Mouse (Mus musculus) megakaryocyte, embryonic 14.5 days (primary cell): Measurements from ENCODE around the gene Dact3. TPM values are rescaled to one million over a fixed set of nuclear protein-coding genes. Genes with fewer than 3 reads are reported as not detected.

Experiments used
- H3K27me3 ChIP-seq: replicated peaks from 2 replicates; pipeline ENCODE3; 2012; ENCODE audit warnings: inconsistent platforms
- H3K36me3 ChIP-seq: replicated peaks from 2 replicates; pipeline ENCODE3; 2012; ENCODE audit warnings: low read length, inconsistent platforms, mixed read lengths
- H3K4me1 ChIP-seq: 2 replicates; pipeline ENCODE4 v1.6.1; 2012; ENCODE audit warnings: inconsistent platforms
- H3K4me3 ChIP-seq: replicated peaks from 2 replicates; pipeline ENCODE3; 2012; ENCODE audit warnings: moderate library complexity, mild to moderate bottlenecking, inconsistent platforms
- H3K9me3 ChIP-seq: 2 replicates; pipeline ENCODE4 v1.6.1; 2012; ENCODE audit warnings: inconsistent platforms
- FLI1 ChIP-seq: IDR thresholded peaks from 2 replicates; pipeline ENCODE4 v1.6.1; 2012; ENCODE audit warnings: low read length, inconsistent platforms, mixed read lengths
- GATA1 ChIP-seq: IDR thresholded peaks from 3 replicates; pipeline ENCODE4 v1.6.1; 2012; ENCODE audit warnings: mixed read lengths, low read length, inconsistent platforms, borderline replicate concordance
- polyA plus RNA-seq: library from polyadenylated mRNA; stranded (reverse); fragments of >175 nt; gene quantifications from 2 replicates; pipeline ENCODE4 v1.2.3, GENCODE M21; 2012; ENCODE audit warnings: low replicate concordance; ENCODE audit not compliant: insufficient read depth

Dact3 gene
- polyA plus RNA-seq, 1 experiment: 3.3 TPM

DNA sequence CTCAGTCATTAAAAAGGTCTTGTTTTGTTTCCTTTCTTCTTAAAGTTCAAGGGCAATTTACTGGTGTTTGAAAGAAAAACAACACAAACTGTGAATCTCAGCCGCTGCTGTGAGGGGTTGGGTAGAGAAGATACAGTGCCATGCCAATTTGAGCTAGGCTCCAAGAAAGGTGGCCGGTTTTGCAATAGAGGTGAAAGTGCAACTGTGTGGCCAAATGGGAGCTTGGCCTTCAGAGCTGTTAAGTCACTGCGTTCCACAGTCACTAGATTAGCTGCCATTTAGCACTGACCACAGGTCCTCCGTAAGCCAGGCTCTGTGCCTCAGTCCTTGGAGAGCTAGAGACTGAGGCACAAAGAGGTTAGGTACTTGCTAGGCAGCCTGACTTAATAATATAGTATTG lies 23.5 kb upstream of the Dact3 start:
- Histone ChIP-seq H3K27me3 (no peaks in the 10 kb centered on the region), H3K9me3 (no peaks in the 10 kb centered on the region), H3K4me1 (peaks cover 37% of the 10 kb centered on the region), H3K4me3 (no peak overlapping the region), H3K36me3 (peaks cover 97% of the 10 kb centered on the region)
- TF ChIP-seq FLI1 (no peak), GATA1 (no peak)

DNA sequence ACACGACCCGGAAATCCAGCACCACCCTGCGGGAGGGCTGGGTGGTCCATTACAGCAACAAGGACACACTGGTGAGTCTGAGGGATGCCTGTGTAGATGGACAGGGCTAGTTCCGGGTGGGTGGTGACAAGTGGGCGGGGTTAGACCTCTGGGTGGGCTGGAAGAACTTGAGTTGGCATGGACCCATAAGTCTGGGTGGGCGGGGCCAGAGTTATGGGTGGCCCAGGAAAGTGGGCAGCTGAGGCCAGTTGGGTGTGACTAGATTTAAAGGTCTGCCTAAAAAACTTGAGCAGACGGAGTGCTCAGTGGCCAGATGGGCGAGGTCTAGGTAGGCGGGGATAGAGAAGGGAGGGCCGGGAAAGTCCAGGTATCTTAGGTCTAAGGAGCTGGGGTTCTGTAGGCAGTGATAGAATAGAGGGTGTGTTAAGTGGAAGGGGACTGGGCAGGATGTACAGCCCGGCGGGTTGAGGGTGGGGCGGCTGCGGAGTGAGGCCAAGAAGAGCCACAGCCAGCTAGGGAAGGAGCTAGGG lies 21.8 kb upstream of the Dact3 start:
- Histone ChIP-seq H3K4me1 (peaks cover 32% of the 10 kb centered on the region), H3K36me3 (peaks cover 97% of the 10 kb centered on the region), H3K4me3 (no peak overlapping the region), H3K9me3 (no peaks in the 10 kb centered on the region), H3K27me3 (no peaks in the 10 kb centered on the region)
- TF ChIP-seq FLI1 (no peak), GATA1 (no peak)

DNA sequence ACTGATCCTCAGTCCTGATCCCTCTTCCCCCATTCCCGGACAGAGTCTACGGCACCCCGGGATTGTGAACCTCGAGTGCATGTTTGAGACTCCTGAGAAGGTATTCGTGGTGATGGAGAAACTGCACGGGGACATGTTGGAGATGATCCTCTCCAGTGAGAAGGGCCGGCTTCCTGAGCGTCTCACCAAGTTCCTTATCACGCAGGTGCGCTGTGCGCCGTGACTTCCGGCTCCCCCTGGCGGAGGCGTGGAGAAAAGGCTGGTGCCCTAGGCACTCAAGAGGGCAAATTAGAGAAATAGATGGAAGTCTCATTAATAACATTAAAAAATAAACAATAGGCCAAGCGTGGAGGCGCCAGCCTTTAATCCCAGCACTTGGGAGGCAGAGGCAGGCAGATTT lies 16.8 kb upstream of the Dact3 start:
- TF ChIP-seq GATA1 (no peak), FLI1 (no peak)
- Histone ChIP-seq H3K27me3 (no peaks in the 10 kb centered on the region), H3K36me3 (peaks cover 98% of the 10 kb centered on the region), H3K4me1 (peaks cover 19% of the 10 kb centered on the region), H3K9me3 (no peaks in the 10 kb centered on the region), H3K4me3 (no peak overlapping the region)

DNA sequence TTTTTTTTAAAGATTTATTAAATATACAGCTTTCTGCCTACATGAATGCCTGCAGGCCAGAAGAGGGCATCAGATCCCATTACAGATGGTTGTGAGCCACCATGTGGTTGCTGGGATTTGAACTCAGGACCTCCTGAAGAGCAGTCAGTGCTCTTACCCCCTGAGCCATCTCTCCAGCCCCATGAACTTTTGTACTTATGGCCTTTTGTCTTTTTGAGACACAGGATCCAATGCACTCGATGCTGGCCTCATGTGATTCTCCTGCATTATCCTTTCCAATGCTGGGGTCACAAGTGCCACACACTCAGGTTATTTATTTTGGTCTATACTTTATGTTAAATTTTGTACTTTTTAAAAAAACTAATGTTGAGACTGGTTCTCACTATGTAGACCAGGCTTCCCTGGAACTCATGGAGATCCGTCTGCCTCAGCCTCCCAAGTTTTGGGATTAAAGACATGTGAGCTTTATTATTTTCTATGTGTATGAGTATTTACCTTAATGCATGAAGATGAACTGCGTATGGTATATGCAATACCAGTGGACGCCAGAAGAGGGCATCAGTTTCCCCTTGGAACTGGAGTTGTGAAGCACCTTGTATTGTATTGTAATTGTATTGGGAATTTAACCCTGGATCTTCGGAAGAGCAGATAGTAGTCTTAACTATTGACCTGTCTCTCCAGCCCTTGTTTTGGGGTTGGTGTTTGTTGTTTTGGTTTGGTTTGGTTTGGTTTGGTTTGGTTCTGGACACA lies 15.0 kb upstream of the Dact3 start:
- peaks cover 15% of the 10 kb centered on the region for H3K4me1 ChIP-seq
- H3K27me3 ChIP-seq: no peaks in the 10 kb centered on the region
- TF ChIP-seq GATA1 (no peak), FLI1 (no peak)
- no peak overlapping the region for H3K4me3 ChIP-seq
- peaks cover 98% of the 10 kb centered on the region for H3K36me3 ChIP-seq
- H3K9me3 ChIP-seq: no peaks in the 10 kb centered on the region

DNA sequence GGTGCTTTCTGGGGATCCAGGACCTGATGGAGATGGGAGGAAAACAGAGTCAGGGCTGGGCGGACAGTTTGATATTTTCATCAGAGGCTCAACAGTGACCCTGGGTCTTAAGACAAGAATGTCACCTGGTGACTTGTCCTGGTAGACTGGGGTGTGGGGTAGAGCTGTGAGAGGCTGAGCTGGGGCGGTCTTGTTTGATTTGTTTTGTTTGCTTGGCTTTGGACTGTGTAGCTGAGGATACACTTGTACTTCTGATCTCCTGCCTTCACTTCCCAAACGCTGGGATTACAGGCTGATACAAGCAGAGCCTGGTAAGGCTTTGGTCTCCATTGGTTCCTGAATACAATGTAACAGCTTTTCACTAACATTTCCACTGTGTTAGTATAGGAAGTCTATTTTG lies 7.6 kb upstream of the Dact3 start:
- peaks cover 18% of the 10 kb centered on the region for H3K4me1 ChIP-seq
- H3K9me3 ChIP-seq: no peaks in the 10 kb centered on the region
- no peaks in the 10 kb centered on the region for H3K27me3 ChIP-seq
- no peak overlapping the region for H3K4me3 ChIP-seq
- peaks cover 99% of the 10 kb centered on the region for H3K36me3 ChIP-seq
- TF ChIP-seq FLI1 (no peak), GATA1 (no peak)

DNA sequence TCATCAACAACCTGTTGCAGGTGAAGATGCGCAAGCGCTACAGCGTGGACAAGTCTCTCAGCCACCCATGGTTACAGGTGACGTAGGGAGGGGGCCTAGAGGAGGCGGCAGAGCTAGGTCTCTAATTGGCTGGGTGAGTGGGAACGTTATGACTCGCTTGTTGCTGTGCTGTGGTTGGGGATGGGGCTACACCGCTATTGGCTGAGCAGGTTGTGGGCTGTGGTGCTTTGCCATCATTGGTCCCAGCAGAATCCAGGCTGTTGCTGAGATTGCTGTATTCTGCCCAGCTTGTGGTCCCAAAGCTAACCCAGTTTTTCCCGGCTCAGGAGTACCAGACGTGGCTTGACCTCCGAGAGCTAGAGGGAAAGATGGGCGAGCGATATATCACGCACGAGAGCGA lies 5.6 kb upstream of the Dact3 start:
- TF ChIP-seq FLI1 (no peak), GATA1 (no peak)
- H3K36me3 ChIP-seq: peaks cover 83% of the 10 kb centered on the region
- H3K9me3 ChIP-seq: no peaks in the 10 kb centered on the region

DNA sequence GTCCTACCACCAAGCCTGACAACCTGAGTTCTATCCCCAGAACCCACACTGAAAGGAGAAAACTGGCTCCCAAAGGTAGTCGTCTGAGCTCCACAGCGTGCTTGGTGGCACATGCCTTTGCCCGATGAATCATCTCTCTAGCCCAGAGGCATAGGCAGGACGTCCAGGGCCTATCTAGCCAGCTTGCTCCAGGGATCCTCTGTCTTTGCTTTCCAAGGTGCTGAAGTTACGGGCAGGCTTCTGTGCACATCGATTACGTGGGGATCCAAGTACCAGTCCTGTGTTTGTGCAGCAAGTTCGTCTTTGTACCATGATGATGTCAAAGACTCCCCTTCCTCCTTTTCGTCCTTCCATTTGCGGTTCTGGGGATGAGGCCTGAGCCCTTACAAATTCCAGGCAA lies 3.5 kb upstream of the Dact3 start:
- peaks cover 62% of the 10 kb centered on the region for H3K36me3 ChIP-seq
- TF ChIP-seq GATA1 (no peak), FLI1 (no peak)
- H3K27me3 ChIP-seq: peaks cover 5% of the 10 kb centered on the region
- no peaks in the 10 kb centered on the region for H3K9me3 ChIP-seq
- H3K4me1 ChIP-seq: peaks cover 31% of the 10 kb centered on the region
- H3K4me3 ChIP-seq: no peak overlapping the region

More for the DNA sequence above, 5.6 kb upstream of the Dact3 start:
- Histone ChIP-seq H3K4me3 (no peak overlapping the region), H3K4me1 (peaks cover 26% of the 10 kb centered on the region), H3K27me3 (no peaks in the 10 kb centered on the region)

DNA sequence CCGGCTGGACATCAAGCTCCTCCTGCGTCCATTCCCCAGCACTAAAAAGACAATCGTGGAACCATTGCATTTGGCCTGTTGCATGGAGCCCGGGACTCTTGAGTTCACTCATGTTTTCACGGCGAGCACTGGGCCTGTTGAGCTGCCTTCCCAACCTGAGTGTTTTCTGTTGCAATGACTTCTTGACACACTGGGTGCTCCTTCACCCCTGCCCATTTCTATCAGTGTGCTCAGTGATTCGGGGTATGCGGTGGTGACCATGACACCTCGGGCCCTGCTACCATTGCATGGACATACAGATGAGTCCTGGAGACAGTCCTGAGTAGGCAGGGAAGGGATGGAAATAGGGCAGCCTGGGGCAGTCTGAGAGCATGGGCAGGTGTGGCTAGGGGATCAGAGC lies 2.6 kb upstream of the Dact3 start:
- H3K4me1 ChIP-seq: peaks cover 38% of the 10 kb centered on the region
- peaks cover 53% of the 10 kb centered on the region for H3K36me3 ChIP-seq
- H3K27me3 ChIP-seq: peaks cover 9% of the 10 kb centered on the region
- H3K9me3 ChIP-seq: no peaks in the 10 kb centered on the region
- TF ChIP-seq GATA1 (no peak), FLI1 (no peak)
- H3K4me3 ChIP-seq: no peak overlapping the region

DNA sequence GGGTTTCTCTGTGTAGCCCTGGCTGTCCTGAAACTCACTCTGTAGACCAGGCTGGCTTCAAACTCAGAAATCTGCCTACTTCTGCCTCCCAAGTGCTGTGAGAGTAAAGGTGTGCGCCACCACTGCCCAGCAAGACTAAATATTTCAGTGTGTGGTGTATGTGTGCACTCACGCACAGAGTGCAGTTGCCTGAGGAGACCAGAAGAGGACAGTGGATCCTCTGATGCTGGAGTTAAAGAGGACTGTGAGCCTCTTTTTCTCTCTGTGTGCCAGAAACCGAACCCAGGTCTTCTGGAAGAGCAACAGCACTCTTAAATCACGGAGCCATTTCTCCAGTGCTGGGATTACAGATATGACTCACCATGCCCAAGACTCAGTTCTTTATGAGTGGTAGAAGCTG lies 1.7 kb upstream of the Dact3 start:
- H3K4me3 ChIP-seq: no peak overlapping the region
- peaks cover 45% of the 10 kb centered on the region for H3K36me3 ChIP-seq
- TF ChIP-seq GATA1 (no peak), FLI1 (no peak)
- peaks cover 38% of the 10 kb centered on the region for H3K4me1 ChIP-seq
- no peaks in the 10 kb centered on the region for H3K9me3 ChIP-seq
- peaks cover 9% of the 10 kb centered on the region for H3K27me3 ChIP-seq

DNA sequence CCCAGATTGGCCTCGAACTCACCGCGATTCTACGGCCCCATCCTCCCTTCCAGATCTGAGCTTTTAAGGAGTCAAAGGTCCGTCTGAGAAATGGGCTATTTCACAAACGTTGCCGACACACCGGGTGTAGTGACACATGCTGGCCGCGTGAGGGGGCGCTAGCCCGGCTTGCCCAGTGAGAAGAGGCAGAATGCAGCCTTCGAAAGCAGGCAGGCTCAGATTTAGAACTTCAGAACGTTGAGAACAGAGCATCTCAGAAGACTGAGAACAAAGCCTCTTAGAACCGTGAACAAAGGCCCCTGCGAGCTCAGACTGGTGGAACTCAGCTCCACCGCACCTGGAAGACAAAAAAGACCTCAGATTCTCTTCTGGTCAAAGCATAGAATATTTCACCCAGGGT lies 927 bp upstream of the Dact3 start:
- Histone ChIP-seq H3K4me3 (peak overlapping the region; percentile 95), H3K27me3 (peaks cover 11% of the 10 kb centered on the region), H3K9me3 (no peaks in the 10 kb centered on the region), H3K4me1 (peaks cover 39% of the 10 kb centered on the region), H3K36me3 (peaks cover 37% of the 10 kb centered on the region)
- TF ChIP-seq FLI1: no peak
- TF ChIP-seq GATA1: no peak
